Mouse (Mus musculus) gonadal fat pad, adult 2 months (tissue): ENCODE results near the gene Sirpa. TPM values are rescaled to one million over a fixed set of nuclear protein-coding genes. Genes with fewer than 3 reads are reported as not detected.

ENCODE experiments used
- DNase-seq: peaks from one replicate; pipeline ENCODE4 v3.0.0-alpha.2; 2012; ENCODE audit warnings: low read depth
- polyA plus RNA-seq: library from polyadenylated mRNA; depleted of rRNA; stranded (reverse); fragments of >200 nt; gene quantifications from 2 replicates; pipeline ENCODE4 v1.2.3, GENCODE M21; 2012

The Sirpa gene
- polyA plus RNA-seq, 1 experiment = 37.5 TPM

DNA sequence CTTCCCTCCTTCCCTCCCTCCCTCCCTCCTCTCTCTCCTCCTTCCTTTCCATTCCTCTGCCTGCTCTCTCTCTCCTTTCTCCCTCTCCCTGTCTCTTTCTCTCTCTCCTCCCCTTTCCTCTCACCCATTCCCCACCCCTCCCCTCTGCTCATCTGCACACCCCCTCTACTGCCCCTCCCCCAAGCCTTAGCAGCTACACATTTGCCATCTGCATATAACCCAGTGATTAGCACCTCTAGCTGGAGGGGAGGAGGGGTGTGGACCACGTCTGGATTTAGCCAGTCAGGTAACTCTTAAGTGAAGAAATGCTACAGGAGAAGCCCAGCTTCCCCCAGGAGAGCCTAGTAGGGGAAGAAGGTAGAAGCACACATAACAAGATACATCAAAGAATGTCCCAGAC lies 7.7 kb upstream of the Sirpa start:
- no peak for DNase-seq

DNA sequence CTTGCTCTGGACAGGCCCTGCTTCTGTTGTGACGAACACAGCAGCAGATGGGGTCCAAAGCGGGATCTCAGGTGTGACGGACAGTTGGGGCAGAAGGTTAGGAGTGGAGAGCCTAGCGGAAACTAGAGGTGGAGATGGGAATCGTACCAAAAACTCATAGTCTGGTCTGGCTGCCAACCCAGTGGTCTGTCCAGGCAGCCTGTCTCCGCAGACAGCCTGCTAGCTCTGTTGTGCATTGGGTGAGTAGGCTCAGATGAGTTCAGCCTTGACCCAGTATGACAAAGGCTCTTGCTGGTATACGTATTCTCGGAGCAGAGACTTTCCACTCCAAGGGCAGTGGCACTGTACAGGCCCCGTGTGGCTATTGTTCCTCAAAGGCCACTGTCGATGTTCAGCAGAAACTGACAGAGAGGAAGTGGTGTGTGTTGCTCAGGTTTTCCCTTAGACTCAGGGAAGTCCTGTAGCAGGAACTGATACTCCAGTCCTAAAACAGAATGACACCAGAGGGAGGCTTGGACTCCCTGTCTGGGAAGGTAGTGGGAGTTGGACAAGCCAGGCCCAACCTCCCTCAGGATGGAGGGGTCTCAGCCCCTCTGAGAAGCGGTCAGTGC lies 6.6 kb upstream of the Sirpa start:
- DNase-seq = no peak

DNA sequence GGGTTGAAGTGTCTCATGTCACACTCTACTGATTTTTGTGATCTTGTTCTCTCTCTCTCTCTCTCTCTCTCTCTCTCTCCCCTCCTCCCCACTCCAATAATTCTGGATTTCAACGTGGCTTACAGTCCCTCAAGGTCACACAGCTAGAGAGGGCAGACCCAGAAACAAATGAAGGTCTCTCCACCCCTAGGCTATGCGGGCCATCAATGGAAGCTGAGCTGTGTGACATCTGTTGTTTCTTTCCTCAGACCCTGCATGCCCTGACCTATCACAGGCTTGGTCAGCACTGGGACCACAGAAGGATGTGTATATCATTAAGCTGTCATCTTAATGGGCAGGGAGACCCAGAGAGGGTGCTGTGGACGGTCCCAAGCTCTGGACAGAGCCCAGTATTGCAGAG lies 5.4 kb upstream of the Sirpa start:
- no peak for DNase-seq

DNA sequence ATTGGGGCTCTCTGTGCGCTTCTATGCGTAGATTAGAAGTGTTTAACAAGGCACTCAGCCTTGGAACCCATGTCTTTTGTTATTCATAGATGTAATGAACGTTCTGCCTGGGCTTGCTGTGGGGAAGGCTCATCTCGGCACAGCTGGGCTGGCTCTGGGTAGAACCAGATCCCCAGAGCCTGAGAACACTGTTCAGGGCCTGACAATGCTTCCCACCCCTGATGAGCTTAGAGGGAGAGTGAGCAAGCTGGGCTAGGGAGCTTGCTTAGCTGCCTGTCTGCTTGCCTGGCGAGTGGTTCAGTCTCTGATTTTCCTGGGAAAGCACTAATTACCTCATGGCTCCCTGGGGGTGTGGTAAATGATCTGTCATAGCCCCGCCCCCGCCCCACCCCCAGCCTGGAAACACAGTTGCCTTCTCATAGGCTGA lies 4.8 kb upstream of the Sirpa start:
- no peak for DNase-seq

DNA sequence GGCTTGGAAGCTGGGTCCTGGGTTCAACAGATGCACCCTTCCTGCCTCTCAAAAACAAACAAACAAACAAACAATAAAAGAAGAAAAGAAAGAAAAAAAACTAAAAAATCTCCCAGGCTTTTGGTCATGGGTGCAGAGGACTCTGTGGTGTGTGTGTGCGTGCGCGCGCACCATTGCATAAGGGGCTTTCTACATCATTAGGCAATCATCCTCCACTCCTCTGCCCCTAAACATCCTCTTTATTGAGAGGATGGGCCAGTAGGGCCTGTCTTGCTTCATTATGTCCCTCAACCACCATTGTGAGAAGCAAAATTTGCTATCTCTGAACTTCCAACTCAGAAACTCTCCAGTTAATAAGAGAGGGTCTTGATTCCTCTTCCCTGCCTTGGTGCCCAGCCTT lies 738 bp upstream of the Sirpa start:
- DNase-seq = no peak

DNA sequence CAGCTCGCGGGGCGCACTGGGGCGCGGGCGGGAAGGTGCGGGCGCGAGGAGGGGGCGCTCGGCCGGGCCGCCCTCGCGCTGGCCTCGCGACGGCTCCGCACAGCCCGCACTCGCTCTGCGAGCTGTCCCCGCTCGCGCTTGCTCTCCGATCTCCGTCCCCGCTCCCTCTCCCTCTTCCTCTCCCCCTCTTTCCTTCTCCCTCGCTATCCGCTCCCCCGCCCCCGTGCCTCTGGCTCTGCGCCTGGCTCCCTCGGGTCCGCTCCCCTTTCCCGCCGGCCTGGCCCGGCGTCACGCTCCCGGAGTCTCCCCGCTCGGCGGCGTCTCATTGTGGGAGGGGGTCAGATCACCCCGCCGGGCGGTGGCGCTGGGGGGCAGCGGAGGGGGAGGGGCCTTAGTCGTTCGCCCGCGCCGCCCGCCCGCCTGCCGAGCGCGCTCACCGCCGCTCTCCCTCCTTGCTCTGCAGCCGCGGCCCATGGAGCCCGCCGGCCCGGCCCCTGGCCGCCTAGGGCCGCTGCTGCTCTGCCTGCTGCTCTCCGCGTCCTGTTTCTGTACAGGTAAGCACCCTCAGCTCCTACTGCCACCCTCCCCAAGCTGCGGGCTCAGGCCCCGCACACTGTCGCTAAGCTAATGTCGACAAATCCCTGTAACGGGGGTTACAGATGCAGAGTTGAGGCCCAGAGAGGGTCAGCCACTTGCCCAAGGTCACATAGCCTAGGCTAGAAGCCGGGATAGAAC lies 673 bp downstream of the Sirpa start:
- DNase-seq = no peak

DNA sequence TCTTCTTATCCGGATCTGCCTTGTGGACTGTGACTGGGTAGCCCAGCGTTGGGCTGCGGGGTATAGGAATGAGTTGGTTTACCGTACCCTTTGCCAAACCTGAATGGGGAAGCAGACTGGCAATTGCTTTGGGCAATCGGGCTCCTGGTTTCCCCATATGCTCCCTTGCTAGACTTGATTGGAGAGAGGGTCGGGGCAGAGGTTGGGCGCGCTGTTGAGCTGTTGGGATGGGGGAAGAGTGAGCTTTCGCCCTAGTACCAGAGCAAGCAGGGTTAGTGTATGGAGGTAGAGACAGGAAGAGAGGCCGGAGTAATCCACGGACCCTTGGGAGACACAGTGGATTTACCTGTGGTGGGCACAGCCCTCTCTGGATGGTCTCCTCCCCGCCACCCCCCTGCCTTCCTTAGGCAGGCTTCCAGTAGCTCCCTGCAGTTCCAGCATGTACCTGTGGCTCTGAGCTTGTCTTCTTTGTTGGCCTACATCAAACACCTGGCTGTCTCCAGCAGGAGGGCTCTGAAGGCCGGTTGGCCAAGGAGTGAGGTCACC lies 1.3 kb downstream of the Sirpa start:
- DNase-seq = no peak

DNA sequence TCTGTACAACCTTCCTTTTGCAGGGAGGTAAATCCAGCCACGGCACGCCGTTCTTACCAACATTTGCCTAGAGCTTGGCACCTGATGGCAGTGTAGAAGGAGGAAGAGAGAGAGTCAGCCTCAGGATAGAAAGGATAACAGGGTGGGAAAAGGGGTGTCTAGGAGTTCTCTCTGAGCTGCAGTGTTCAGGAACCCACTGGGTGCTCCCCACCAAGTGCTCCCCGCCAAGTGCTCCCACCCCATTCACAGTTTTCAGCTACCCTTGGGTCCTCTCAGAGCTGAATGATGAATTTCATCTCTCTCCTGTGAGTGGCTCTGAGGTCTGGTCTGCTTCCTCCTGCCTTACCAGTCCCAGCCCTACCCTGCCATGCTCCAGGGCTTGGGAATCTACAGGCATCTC lies 1.9 kb downstream of the Sirpa start:
- DNase-seq = no peak

DNA sequence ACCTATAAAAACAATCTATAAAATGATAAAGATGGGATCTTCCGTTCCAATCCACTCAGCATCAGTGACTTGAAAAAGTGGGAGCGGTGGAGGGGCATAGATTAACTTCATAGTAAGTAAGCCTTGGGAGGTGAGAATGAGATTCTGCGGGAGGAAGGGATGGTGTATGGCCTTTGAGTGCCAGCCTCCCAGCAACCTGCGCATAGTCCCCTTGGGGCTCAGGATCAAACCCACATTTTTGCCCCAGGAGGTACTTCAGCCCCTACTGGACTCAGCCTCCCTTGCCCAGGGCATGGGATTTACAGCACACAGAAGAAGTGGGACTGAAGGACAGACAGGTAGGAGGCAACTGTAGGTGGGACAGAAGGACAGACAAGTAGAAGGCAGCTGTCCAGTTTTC lies 2.6 kb downstream of the Sirpa start:
- DNase-seq = no peak

DNA sequence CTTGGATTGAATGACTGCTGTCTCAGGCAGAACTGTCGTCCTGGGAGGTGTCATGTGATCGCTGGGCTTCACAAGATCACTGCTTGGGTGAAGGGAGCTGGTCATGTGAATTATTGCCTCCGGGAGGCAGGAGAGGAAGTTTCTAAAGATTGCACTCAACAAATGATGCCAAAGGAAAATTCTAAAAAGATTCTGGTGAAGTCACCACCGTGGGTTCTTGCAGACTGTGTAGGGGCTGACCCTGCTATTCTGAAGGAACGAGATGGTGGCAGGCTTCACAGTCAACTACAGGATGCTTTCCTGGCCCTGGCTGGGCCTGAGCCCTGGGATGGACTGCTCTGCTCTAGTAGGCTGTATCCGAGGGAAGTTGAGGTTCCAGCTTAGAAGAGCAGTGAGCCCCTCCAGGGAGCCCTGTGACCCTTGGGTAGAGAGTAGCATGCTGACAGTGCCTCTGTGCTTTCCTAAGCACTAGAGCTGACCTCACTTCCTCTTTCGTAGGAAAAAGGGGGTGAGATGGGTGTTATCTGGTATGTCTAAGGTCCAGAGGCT lies 3.1 kb downstream of the Sirpa start:
- DNase-seq = no peak

DNA sequence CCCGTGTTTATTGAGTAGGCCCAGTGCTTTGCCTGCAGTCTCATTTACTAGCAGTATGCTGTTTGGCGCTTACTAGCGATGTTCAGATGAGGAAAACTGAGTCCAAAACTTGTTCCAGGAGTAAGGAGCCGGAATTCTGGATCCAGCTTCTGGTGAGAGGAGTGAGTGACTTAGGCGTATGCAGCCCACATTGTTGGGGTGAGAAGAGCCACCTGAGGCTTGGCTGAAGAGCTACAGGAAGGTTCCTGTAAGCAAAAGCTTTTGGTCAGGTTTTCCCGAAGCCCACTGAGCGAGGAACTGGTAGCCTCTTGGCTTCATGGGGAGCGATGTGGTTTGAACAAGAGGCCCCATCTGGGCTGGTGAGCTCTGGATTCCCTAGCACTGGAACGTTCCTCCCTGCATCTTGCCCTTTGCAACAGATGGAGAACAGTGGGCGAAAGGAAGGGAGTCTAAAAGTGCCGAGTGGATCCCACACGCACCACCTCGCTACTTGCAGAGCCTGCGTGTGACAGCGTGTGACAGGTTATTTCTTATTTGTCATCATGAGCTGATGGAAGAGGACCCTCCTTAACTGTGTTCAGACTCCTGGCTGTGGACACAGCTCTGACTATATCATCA lies 4.0 kb downstream of the Sirpa start:
- DNase-seq = no peak

DNA sequence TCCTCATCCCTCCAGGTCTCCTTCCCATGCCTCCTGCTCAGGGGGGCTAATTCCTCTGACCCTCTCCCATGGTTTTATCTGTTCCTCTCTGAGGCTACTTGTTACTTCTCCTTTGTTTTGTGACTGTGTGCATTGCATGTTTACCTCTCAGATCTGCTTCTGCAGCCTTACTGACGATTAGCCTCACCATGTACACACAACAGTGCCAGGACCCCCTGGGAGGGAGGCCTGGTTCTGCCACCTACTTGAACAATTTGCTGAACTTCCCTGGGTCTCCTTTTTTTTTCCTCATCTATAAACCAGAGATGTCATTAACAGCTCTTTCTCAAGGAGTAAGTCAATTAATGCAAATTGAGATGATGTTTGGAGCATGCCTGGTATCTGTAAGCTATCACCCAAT lies 4.9 kb downstream of the Sirpa start:
- DNase-seq = no peak

DNA sequence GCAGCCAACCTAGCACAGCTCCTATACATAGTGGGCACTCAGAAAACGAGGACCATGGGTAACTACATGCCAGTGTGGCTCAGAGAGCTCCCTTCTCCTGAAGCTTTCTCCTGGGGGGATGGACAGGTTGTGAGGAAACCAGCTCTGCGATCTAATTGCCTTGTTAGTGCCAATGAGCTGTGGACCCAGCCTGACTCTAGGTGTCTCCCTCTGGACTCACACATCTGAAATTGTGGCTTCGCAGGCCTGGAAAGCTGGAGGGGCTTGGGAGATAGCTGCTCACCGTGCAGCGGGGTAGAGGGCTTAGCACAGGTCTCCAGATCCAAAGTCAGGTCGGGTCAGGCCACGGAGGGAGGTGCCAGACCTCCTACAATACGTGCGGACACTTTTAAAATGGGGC lies 5.5 kb downstream of the Sirpa start:
- DNase-seq = no peak

DNA sequence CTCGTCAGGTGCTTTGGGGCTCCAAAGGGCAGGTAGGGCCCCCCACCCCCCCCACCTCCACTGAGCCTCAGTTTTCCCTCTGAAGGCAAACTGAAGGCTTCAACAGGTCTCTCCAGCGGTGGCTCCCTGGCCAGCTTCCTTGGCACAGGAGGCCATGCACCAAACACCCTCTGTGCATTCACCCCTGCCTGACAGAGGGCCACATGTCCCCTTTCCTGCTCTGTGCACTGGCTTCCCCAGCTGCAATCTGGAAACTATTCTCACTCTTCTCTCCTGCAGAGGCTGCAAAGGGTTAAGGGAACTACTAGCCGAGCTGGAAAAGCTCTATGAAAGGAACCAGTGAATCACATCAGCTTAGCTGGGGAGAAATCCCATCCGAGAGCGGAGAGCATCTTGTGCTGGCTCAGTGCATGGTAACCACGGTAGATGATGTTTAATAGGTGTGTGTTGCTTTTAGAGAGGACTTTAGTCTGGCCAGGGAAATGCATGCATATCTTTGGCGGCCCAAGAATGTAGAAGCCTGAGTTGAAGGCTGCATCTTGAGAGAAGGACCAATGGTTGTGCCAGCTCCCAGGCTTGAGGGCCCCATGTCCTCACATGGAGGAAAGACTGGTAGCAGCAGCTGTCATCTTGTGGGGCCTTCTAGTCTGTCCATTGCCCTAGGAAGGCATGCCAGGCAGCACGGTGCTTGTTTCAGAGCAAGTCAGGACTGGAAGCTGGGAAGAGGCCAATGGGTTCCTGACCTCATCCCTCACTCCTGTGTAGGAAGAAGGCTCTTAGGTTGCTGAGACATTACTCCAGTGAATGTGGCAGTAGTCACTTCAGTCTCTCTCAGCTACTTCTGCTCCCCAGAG lies 6.8 kb downstream of the Sirpa start:
- DNase-seq = no peak

DNA sequence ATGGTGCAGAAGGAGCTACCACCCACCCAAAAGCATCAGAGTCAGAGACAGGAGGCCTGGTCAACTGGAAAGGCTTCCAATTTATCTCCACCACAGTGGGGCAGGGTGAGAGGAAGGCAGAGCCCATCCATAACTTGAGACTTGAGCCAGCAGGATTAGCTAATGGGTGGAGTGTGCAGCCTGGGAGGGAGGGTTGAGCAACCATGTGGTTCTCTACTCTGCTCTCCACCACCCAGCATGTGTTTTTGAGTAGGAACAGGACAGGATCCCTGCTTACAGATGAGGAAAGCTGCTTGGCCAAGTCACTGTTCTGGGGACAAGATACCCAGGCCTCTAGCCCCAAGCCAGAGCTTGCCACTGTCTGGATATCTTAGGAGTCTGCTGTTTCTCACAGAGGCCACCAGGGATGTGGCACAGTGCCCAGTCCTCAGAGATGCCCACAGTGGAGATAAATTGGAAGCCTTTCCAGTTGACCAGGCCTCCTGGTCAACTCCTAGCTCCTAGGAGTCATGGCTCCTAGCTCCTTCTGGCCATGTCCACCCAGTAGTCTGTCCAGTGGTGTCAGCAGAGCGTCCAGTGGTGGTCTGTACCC lies 8.5 kb downstream of the Sirpa start:
- no peak for DNase-seq

DNA sequence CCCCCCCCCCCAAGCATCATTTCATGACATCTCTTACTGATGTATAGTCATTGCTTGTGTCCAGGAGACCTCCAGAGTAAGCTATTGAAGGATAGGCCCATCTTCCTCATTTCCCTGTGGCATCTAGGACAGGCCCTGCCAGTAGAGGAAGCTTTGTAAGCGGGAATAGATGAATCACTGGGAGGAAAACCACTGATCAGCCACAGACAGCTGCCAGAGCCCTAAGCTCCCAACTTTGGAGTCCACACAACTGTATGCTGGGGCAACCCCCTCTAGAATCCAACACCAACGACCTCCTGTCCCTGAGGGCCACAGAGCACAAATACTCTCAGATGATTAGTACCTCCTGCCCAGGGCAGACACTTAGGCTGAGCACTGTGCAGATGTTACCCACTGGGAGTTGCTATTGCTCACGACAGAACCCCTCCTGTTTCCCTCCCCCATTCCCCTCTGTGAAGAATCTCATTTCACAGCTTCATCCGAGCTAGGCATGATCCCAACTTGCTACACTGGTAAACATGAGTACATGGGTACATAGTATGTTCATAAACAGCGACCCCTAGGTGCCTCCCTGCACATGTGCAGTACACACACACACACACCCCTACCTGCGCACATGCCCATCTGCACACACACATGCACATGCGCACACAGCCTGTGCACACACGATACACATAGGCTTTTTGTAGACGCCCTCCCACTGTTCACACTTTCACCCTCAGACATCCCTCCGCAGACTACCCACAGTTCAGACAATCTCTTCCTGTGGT lies 9.4 kb downstream of the Sirpa start:
- no peak for DNase-seq

DNA sequence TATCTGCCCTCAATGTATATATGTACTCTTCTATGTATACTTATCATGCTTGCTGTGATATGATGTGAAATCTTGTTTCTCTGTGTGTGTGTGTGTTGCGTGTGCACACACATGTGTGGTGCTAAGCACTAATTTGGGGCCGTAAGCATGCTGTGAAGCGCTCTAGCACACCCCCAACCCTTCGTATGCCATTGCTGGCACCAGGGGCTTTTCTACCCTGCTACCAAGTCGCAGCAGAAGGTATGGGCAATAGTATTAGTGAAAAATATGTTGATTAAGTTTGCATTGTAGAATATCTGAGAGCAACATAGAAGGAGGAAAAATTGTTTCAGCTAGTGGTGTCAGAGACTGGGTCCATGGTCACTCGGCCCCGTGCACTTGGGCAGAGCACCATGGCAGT lies 10.2 kb downstream of the Sirpa start:
- DNase-seq = no peak

DNA sequence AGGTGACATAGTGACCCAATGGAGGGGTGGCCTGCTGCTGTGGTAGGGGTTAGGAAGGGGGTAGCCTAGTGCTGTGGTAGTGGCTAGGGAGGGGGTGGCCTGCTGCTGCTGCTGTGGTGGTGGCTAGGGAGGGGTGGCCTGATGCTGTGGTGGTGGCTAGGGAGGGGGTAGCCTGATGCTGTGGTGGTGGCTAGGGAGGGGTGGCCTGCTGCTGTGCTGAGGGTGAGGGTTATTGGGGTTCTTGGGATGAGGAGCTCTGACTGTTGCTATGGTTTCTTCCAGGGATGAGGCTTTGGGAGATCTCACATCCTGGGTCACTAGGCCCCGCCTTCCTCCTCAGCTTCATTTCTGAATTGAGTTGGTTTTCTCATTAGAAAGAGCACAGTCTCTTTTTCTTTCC lies 10.9 kb downstream of the Sirpa start:
- no peak for DNase-seq

DNA sequence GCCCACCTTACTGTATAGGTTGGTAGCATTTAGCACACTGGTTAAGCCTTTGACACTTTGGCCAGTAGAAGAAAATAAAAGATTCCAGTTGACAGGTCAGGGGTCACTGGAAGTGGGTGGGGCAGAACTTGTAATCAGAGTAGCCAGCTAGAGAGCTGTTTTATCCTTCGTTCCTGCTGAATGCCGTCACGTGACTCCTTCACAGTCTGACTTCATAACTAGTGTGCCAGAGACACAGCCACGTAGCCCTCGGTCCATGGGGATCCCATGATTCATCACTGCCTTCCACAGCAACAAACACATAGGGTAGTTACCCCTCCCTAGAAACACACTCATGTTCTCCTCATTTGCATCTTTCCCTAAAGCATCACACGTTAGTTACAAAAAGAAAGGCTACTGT lies 11.4 kb downstream of the Sirpa start:
- DNase-seq = no peak

DNA sequence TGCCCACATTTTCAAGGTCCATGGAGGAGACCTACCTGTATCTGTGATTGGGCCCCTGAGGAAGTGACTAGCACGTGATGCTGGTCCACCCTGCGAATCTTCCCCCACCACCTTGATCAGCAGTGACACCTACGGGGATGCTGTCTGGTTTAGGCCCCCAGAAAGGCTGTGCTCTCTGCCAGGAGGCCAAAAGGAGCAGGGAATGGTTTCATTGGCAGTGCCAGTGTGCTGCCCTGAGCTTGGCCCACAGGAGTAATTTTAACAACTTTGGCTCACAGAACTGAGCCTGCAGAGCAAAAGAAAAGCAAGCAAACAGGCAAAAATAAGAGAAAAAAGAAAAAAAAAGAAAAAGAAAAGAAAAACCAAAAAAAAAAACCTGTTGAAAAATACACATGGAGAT lies 13.2 kb downstream of the Sirpa start:
- DNase-seq = no peak

DNA sequence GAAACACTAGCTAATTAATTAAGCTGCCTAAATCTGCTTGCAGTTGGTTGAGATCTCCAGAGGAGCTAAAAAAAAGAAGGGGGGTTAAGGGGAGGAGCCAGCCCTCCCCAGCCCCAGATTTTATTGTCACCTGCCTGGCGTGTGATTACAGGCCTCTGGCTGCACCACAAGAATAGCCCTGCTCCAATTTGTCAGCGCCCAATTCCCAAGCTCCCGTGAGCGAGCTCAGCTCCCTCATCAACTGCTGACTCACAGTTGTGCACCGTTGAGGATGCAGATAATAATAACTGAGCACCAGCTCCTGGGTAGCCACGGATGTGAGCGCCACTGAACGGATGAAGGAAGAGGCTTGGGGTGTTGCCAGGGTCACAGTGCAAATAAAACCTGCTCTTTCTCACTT lies 13.6 kb downstream of the Sirpa start:
- DNase-seq = no peak
